Mouse (Mus musculus): Measurements from ENCODE around the gene Ptpn18. TPM values are rescaled to one million over a fixed set of nuclear protein-coding genes. Genes with fewer than 3 reads are reported as not detected.
"Not testable (repeated sequence)": the region's sequence is repeated elsewhere in the genome, so short reads cannot be mapped to it uniquely, and the experiment has no call there.

Gene Ptpn18
- total RNA-seq (2021): 1 to 10 TPM; 3.4 to 4.0 TPM

DNA sequence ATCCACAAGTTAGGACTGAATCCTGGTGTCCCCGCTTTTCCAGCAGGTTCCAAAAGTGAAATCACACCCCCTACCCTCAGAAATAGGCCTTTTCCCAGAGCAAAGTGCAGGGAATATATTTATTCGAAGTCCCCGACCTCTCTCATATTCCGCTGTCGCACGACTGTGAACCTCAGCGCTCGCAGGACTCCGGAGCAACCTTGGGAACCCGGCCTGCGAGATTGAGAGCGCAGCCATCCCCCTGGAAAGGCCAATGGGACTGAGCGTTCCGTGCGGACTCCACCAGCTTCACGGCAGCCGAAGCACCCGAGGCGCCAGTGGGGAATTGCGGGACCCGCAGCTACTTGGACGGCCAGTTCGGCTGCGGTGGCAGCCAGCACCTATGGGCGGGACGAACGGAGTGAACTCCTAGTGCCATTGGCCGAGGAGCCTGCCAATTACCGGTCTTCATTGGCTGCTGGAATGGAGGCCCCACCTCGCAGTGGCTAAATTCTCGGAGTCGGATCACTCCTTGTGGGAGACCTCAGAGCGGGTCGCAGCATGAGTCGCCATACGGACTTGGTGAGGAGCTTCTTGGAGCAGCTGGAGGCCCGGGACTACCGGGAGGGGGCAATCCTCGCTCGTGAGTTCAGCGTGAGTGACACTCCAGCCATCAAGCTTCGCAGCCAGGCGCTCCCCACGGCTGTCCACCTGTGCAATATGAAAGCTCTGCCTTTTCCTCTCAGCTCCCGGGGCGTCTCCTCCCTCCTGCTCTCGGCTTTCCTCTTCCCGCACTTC, at the start of gene Ptpn18:
TSS of gene Ptpn18 (plus strand) at position 479 of the 777 bp plus-strand sequence.
- DNase-seq: peak; percentile 88
- intact Hi-C loops (cut with DNase I): no loop called here

DNA sequence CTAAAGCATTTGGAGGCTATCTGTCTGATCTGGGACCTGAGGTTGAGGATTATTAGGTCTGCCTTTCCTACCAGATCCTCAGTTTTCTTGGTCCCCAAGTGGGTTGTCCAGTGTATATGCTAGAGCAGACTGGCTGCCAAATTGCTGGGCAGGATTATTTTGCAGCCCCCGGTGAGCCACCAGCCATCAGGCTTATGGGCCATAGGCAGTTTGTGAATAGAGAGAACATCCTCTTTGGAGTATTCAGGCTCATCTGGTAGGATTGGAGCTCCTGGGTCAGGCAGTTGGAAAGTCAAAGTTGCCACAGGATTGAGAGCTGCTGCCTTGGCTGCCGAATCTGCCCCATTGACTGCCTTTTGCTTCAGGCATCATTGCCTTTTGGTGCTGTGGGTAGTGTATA, 31.1 kb upstream of the Ptpn18 start:
- no peak for DNase-seq
- intact Hi-C loops (cut with DNase I): no loop called here

DNA sequence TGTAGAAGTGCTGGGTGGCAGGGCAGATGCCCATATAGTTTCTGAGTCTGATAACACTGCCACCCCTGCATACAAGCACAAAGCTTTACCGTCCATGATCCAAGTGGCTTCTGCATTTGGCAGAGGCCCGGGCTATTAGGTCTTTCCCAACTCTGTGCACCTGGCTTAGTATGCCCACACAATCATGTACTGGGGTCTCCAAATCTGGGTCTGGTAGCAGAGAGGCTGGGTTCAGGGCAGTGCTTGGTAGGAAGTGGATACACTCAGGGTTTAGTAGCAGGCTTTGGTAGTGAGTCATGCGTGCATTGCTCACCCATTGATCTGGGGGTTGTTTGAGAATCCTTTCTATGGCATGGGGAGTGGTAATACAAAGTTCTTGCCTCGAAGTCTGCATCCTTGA, 30.3 kb upstream of the Ptpn18 start:
- intact Hi-C loops (cut with DNase I): no loop called here

DNA sequence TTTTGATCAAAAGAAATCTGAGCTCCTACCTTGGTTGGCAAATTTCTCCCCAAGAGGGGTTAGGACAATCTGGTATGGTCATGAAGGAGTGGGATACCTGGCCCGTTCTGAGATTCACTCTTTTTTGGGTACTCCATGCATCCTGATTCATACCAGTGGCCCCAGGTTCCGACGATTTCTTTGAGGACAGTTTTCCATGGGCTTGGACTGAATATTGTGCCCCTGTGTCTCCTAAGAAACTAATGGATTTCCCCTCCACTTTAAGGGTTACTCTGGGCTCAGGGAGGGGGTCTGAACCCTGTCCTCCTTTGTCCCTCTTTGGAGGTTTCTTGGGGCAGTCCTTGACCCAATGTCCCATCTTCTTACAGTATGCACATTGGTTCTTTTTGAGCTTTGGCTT, 28.6 kb upstream of the Ptpn18 start:
- intact Hi-C loops (cut with DNase I): no loop called here
- DNase-seq: no peak

More for the DNA sequence above, 30.3 kb upstream of the Ptpn18 start:
- no peak for DNase-seq

DNA sequence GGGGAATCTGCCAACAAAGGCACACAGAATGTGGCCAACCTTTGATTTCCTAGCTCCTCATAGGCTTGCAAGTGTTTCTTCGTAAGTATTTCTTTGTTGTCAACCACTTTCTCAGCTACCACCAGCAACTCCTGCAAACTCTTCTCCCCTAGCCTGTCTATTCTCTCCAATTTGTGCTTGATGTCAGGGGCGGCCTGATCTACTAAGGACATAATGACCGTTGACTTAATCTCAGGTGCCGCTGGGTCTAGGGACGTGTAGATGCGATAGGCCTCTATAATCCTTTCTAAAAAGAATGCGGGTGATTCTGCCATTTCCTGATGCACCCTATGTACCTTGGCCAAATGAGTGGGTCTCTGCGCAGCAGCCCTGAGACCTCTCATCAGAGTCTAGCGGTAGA, 28.1 kb upstream of the Ptpn18 start:
- no peak for DNase-seq
- intact Hi-C loops (cut with DNase I): no loop called here

DNA sequence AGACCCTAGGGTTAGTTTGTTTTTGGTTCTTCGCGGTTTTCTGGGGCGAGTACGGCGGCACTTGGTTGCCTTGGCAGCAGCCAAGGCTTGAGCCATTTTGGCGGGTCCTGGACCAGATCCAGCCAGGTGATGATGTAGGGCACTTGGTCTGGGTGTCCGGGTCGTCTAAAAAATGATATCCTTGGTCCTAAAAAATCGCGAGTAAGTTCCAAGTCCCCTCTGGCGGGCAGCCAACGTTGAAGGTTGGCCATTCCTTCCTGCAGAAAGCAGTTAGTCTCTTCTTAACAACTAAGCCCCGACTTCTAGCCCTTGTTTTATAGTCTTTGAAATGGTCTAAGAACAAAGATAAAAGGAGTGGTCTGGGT, 27.2 kb upstream of the Ptpn18 start:
- intact Hi-C loops (cut with DNase I): no loop called here
- DNase-seq: peak; percentile 60

DNA sequence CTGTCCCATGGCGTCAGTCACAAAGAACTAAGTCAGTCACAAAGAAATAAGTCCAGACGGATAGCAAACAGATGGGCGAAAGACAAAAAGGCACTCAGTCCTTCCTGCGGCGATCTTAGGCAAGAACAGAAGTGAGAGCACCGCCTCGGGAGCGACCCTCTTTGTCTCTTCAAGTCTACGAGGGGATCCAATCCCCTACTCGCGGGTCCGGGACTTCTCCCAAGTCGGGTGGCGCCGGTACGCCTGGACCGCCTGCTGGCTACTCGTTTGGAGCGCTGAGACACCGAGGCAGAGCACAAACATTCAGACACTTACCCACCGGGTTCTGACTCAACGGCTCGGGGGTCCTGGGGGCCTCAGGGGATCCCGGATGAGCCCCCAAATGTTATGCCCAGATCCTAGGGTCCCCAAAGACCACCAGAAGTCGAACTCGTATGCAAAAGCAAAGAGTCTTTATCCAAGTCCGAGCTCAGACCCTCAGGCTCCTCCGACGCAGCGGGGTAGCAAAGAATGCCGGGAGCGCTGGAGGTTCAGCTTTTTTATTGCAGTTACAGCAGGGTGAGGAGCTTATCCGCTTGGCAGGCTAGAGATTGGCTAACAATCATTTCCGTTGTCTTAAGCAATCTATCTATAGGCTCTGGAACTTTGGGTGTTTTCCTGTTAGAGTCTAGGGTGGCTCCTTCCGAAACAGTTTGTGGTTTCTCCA, 26.6 kb upstream of the Ptpn18 start:
- DNase-seq: peak; percentile 43
- intact Hi-C loops (cut with DNase I): no loop called here

DNA sequence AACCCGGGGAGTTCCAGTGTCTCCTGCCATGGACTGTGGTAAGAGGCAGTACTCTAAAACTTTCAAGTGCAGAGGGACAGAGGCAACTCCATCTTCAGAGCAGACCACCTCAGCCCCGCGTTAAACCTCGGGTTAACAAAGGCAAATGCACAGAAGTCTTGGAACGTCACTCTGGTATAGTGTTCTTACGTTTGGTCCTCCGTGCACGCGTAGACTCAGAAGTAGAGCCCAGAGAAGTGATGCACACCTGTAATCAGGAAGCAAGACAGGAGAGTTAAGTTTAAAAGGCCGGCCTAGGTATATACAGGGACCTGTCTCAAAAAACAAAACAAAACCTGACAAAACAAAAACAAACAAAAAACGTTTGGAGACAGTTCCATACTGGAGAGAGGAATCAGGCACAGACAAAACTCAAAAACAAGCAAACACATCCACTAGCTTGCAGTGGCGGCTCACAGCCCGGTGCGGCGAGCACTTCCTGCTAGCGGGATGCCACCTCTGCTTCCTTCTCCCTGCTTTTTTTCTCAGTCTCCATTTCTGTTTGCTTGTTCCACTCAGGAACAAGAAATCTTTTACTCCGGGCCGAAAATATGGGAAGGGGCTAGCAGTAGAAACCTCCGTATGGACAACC, 25.6 kb upstream of the Ptpn18 start:
- peak; percentile 25 for DNase-seq
- intact Hi-C loops (cut with DNase I): no loop called here

DNA sequence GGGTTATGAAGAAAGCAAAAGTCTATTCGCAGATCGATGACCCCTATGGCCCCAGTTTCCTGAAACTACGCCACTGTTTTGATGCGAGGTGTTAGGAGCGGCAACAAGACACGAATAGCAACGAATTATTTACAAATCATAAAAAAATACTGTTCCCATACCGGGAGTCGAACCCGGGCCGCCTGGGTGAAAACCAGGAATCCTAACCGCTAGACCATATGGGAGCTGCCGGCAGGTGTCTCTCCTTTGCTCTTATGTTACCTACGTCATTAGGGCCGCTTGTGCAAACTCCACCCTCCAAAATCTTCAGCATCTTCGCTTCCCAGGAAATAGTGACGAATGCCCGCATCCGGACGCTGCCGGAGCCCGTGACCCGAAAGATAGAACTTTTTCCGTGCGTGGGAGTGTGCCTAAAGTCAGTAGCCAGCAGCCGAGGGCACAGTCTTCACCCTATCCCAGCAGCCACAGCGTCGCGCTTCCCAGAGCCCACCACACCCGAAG, 24.9 kb upstream of the Ptpn18 start:
- intact Hi-C loops (cut with DNase I): no loop called here
- peak; percentile 86 for DNase-seq

DNA sequence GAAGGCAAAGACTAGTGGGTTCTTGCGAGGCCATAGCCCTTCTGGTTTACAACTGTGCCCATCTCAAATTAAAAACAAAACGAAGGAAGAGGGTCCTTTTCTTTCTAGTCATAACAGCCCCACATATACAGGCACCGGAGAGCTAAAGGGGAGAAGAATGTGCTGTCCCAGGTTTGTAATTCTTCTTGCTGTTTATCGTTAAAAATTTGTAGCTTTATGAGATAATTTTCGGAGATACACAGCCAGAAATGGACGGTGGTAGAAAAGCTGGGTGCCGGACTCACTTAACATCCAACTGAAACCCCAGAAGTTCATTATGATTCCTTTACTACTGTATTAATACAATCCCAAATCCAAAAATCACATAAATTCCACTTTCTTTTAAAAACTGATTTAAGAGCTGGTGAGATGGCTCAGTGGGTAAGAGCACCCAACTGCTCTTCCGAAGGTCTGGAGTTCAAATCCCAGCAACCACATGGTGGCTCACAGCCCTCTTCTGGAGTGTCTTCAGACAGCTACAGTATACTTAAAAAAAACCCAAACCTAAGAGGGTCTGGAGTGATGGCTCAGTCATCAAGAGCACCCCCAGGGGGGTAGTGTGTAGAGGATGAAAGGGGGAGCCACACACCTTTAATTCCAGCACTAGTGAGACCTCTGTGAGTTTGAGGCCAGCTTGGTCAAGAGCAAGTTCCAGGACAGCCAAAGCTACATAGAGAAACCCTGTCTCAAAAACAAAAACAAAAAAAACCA, 24.0 kb upstream of the Ptpn18 start:
- no peak for DNase-seq
- intact Hi-C loops (cut with DNase I): no loop called here

DNA sequence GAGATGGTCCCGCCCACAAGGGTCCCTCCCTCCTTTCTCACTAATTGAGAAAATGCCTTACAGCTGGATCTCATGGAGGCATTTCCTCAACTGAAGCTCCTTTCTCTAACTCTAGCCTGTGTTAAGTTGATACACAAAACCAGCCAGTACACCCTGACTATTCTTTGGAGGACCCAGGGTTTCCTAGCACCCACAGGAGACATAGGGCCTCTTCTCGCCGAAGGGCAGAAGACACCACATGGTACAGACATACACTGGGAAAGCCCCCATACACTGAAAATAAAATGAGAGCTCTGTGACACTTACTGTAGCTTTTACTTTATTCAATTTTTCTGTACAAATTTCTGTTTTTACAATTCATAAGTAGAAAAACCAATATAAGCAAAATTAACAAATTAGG, 23.2 kb upstream of the Ptpn18 start:
- intact Hi-C loops (cut with DNase I): no loop called here

DNA sequence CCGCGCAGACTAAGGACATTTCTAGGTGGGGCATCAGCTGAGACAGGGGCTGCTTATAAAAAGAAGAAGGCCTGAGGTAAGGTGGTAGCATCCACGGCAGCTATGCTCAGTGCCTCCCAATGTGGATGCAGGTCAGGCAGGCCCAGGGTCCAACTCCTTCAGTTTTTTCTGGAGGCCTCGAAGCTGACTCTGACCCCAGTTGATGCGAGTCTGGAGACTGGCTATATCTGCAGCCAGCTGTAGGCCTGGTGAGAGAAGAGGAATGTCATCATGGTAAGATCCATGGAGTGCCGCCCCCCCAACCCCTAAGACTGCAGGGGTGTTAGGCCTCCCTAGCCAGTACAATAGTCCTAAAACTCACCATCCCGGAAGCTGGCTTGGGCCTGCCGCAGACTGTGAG, 22.2 kb upstream of the Ptpn18 start:
- DNase-seq; intact Hi-C loops (cut with DNase I): not testable (repeated sequence)

More for the DNA sequence above, 23.2 kb upstream of the Ptpn18 start:
- DNase-seq: no peak

DNA sequence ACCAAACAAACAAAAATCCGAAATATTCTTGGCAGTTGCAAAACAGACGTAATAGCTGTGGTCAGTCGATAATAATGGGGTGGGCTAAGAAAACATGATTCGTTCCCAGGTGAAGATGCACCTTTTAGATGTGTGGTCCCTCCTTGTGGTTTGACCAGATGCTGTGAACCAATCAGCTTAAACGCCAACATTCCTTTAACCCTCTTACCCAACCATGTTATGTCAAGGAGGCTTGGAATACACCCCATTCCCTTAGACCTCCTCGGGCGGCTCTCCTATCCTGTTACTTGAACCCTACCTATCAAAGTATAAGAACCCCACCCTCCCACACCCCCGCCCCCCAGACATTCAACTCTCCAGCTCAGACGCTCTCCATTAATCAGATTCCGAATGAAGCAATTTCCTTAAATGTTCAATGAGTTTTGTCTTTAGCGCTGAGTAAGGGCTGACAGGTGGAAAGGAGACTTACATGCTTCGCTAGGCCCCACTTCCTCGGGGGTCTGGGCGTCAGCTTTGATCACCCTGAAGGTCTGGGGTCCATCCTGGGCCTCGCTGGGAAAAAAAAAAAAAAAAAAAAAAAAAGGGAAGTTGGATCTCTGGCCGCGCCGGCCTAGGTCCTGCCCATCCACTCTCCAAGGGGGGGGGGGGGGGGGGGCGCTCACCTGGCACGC, 21.0 kb upstream of the Ptpn18 start:
- intact Hi-C loops (cut with DNase I): no loop called here
- no peak for DNase-seq

DNA sequence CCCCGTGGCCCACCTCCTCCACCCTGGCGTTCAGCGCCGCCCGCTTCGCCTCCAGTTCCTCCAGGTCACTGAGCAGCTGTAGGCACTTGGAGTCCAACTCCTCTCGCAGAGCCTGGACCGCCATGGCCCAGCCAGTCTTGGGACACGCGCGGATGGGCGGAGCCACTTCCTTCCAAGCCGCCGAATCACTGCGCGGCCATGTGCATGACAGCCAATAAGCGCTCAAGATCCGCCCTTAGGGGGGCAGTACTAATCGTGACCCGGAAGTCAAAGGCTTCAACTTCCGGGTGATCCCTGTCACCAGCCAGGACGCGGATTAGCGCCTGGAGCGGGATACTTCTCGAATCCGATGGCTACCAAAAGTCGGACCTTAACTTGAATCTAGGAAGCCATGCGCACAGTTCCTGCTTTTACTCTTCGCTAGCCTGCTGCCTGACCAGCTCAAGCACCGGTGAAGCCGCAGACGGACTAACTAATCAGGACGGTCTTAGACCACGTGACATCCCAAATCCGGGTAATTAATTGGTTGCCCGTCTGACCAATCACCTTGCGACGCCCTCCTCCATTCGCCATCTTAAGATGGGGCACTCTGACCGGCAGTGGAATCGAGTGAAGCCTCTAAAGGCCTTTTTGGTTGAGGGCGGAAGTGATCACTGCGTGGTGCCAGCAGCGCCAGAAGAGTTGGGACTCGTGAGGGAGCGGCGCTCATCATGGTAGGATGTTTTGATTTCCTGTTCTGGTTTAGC, 20.2 kb upstream of the Ptpn18 start, which contains the start of the genes Ccdc115 and Imp4:
TSS of gene Ccdc115 (minus strand) at position 458 of the 746 bp plus-strand sequence.
TSS of gene Imp4 (plus strand) at position 637 of the 746 bp plus-strand sequence.
- intact Hi-C loops (cut with DNase I): no loop called here
- DNase-seq: peak; percentile 97

DNA sequence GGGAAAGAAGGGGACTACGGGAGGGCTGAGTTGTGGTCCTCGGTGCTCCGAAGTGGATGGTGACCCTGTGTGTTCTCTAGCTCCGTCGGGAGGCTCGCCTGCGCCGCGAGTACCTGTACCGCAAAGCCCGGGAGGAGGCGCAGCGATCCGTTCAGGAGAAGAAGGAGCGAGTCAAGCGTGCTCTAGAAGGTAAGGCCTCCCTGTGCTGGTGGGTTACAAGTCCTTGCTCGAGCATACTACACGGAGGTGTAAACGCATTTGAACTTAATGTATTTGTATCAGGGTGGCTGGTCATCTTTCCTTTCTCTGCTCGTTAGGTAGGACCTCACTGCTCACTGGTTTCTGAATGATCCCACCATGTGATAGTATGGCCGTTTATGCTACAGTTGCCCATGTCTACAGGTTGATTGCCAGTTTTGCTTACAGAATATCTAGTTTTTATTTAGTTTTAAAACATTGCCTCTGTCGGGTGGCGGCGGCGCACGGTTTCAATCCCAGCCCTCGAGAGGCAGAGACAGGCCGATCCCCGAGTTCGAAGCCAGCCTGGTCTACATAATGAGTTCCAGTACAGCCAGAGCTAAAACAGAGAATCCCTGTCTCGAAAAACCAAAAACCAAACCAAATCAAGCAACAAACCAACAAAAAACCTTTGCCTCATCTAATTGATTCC, 19.5 kb upstream of the Ptpn18 start:
- DNase-seq: no peak
- intact Hi-C loops (cut with DNase I): no loop called here

DNA sequence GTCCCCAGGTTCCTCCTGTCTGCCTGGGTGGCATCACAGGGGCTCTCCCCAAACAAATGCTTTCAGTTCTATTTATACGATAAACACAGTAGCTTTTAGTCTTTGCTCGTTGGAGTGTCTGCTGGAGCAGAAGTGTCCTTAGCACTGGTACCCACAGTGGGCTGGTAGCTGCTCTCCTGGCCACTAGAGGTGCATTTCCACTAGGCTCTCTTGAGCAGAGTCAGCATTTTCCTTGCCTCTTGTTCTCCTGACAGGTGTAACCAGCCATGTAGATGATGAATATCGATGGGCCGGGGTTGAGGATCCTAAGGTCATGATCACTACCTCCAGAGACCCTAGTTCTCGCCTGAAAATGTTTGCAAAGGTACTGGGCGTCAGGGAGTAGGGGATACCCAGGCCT, 16.4 kb upstream of the Ptpn18 start:
- DNase-seq: no peak
- intact Hi-C loops (cut with DNase I): no loop called here

DNA sequence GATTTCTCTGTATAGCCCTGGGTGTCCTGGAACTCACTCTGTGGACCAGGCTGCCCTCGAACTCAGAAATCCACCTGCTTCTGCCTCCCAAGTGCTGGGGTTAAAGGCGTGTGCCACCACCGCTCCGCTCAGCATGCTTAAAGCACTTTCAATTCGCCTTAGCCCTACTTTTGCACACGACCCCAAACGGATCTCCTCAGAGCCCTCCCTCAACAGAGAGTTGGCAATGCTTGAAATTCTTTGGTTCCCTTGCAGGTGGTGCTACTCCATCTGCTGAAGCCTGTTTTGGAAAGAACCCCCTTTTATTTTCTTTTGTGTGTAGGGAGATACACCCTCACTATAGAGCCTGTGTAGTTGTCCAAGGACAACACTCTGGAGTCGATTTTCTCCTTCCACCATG, 1.1 kb upstream of the Ptpn18 start:
- intact Hi-C loops (cut with DNase I): no loop called here
- no peak for DNase-seq

DNA sequence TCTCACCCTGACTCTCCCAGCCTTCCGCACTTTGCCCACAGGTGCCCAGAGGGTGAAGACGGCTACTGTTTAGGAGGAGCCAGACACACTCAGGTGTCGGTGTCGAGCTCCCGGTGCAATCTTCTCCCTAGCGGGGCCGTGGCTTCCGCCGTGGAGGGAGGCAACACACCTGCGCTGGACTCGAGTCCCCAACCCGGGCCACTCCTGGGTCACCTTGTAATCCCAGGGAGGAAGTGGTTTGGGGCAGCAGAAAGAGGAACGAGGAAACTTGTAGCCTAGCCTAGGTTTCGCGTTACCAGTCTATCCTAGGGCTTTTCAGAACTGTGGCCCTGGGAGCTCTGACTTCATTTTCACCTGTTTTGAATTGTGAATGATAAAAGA, 489 bp downstream of the Ptpn18 start:
- no peak for DNase-seq
- intact Hi-C loops (cut with DNase I): no loop called here

DNA sequence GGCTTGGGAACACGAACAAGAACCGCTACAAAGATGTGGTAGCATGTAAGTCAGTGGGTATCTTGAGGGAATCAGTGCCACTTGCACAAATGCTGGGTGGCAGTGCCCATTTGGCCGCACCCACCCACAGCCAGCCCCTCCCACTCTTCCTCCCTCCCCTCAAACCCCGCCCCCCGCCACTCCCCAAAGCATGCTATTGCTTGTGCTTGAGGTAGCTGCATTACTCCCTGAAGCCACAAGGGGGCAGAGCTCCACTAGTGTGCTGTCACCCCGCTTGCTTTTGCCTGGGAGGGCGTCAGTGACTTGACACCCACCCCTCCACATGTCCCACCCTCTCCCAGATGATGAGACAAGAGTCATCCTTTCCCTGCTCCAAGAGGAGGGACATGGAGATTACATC, 3.2 kb downstream of the Ptpn18 start:
- intact Hi-C loops (cut with DNase I): no loop called here
- DNase-seq: peak; percentile 80
